Mouse (Mus musculus): ENCODE data around the gene Gm3776.
"Not testable (repeated sequence)": the region's sequence is repeated elsewhere in the genome, so short reads cannot be mapped to it uniquely, and the experiment has no call there.

Gm3776 gene

GRCm38 (mm10) chr9:78293683-78294082 lies 36.8 kb downstream of the Gm3776 start:
- peak; percentile 37 for DNase-seq

GRCm38 (mm10) chr9:78294781-78295180 lies 37.9 kb downstream of the Gm3776 start:
- peak; percentile 59 for DNase-seq

GRCm38 (mm10) chr9:78296089-78296488 lies 39.2 kb downstream of the Gm3776 start:
- peak; percentile 57 for DNase-seq

- DNase-seq: no peak
Observed at GRCm38 (mm10) chr9:78298232-78298631, 41.3 kb downstream of the Gm3776 start.

GRCm38 (mm10) chr9:78299143-78299542 lies 42.2 kb downstream of the Gm3776 start:
- DNase-seq: not testable (repeated sequence)

- not testable (repeated sequence) for DNase-seq
Observed at GRCm38 (mm10) chr9:78308122-78308521, 51.2 kb downstream of the Gm3776 start.

GRCm38 (mm10) chr9:78314696-78315095 lies 57.8 kb downstream of the Gm3776 start, which contains the start of gene Omt2a:
Gene Omt2a (minus strand): TSS chr9:78314796.
- DNase-seq: no peak
